Mouse (Mus musculus): ENCODE results near the gene Ahdc1. TPM values are rescaled to one million over a fixed set of nuclear protein-coding genes. Genes with fewer than 3 reads are reported as not detected.

Gene Ahdc1
- polyA plus RNA-seq, 1 experiment from 2014 or later: 2.8 TPM

DNA sequence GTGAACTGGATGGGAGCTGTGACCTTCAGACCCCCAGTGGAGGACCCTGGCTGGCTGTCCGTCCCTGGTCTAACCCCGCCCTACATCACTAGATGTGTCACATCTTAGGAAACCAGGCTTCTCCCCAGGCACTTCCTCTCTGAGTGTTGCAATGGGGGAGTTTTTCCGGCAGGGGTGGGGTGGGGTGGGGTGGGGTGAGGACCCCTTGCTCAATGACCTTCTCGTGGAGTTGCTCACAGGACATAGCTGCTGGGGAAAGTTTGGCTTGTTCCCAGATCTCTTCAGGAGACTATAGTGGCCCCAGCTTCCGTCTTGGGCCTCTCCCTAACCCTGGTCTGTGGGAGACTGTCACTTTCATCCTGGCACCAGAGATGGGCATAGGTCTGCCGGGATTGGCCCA lies 28.1 kb upstream of the Ahdc1 start:
- Histone ChIP-seq H3K4me3 (ENCODE audit: low read depth, low read length) (no peak overlapping the region), H3K36me3 (ENCODE audit: control insufficient read depth, insufficient read depth, low read length) (no peaks in the 10 kb centered on the region), H3K4me2 (replicated peaks; ENCODE audit: low read depth) (no peak overlapping the region), H3K27ac (replicated peaks) (no peak overlapping the region), H3K9me3 (ENCODE audit: control insufficient read depth, low read length) (no peaks in the 10 kb centered on the region), H3K27me3 (ENCODE audit: control insufficient read depth, insufficient read depth, low read length) (no peaks in the 10 kb centered on the region), H3K9ac (ENCODE audit: low read length) (no peak overlapping the region), H3K4me1 (replicated peaks; ENCODE audit: control insufficient read depth, insufficient read depth) (no peaks in the 10 kb centered on the region)
- DNase-seq (ENCODE audit: low spot score) (no peak), ATAC-seq (ENCODE audit: low FRiP score, low TSS enrichment) (no peak; the same call in 1 of the 2 replicates)
- 63% methylated on average over 6 of the region's 6 CpGs for WGBS
- TF ChIP-seq CTCF (IDR thresholded peaks at IDR 0.05; ENCODE audit: low read depth) (no peak), EP300 (optimal IDR thresholded peaks at IDR 0.05) (no peak)

DNA sequence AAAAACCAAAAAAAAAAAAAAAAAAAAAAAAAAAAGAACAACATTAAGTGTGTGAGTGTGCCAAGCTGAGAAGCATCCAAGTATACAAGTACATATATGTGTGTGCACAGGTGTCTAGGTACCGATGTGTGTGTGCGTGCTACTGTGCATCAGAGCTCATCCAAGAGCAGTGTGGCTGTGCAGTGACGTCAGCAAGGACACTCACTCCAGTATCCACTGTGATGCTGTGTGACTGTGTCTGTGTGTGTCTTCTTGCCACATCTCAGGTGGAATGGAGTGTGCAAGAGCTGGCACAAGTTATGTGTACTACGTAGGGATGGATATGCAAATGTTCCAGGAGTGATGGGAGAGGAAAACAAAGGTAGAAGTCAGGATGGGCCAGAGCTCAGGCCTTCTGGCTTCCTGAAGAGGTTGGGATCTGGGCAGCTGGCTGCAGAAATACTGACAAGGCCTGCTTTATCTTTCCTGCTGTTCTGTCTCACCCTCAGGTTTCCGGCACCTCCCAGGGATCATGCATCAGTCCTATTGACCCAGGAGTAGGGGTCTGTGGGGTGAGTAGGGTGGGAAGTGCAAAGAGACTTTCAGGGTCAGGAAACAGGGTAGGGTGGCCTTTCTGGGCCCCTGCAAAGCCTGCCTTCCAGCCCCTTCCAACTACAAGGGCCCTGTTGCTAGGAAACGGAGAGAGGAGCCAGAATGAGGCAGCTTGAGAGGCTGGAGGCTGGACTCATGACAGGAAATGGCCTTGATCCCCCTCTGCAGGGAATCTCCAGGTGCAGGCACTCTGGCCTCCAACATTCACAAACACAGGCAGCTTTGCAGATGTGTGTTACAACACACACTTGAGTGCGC lies 27.2 kb upstream of the Ahdc1 start:
- Histone ChIP-seq H3K9me3 (ENCODE audit: control insufficient read depth, low read length) (no peaks in the 10 kb centered on the region), H3K36me3 (ENCODE audit: control insufficient read depth, insufficient read depth, low read length) (no peaks in the 10 kb centered on the region), H3K4me3 (ENCODE audit: low read depth, low read length) (no peak overlapping the region), H3K4me1 (replicated peaks; ENCODE audit: control insufficient read depth, insufficient read depth) (no peaks in the 10 kb centered on the region), H3K4me2 (replicated peaks; ENCODE audit: low read depth) (no peak overlapping the region), H3K9ac (ENCODE audit: low read length) (no peak overlapping the region), H3K27me3 (ENCODE audit: control insufficient read depth, insufficient read depth, low read length) (no peaks in the 10 kb centered on the region), H3K27ac (replicated peaks) (peak overlapping the region; percentile 45; the same call in 1 of the 2 replicates)
- DNase-seq (ENCODE audit: low spot score) (no peak), ATAC-seq (ENCODE audit: low FRiP score, low TSS enrichment) (peak; percentile 30; the same call in 1 of the 2 replicates)
- WGBS: 69% methylated on average over 7 of the region's 7 CpGs
- TF ChIP-seq CTCF (IDR thresholded peaks at IDR 0.05; ENCODE audit: low read depth) (no peak), EP300 (optimal IDR thresholded peaks at IDR 0.05) (no peak)

DNA sequence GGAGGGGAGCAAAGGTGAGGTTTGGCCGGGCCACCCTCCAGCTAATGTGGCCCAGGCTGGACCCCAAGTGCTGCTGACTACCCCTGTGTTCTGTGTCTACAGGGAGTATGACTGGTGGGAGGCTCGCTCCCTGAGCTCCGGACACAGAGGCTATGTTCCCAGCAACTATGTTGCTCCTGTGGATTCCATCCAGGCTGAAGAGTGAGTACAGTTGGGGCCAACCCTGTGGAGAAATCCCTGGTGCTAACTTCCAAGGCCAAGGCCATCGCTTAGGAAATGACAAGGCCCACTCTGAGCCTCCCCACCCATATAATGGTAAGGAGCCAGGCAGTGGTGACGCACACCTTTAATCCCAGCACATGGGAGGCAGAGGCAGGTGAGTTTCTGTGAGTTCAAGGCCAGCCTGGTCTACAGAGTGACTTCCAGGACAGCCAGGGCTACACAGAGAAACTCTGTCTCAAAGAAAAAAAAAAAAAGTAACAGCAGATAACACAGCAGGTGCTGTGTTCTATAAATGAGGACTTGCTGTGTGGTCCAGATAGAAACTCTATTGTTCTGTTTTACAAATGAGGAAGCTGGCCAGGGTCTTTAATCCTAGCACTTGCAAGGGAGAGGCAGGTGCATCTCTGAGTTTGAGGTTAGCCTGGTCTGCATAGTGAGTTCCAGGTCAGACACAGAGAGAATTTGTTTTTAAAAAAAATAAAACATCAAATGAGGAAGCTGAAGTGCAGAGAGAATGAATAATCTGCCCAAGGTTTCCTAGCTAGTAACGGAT lies 22.3 kb upstream of the Ahdc1 start:
- no peak for DNase-seq (ENCODE audit: low spot score)
- Histone ChIP-seq H3K9me3 (ENCODE audit: control insufficient read depth, low read length) (no peaks in the 10 kb centered on the region), H3K36me3 (ENCODE audit: control insufficient read depth, insufficient read depth, low read length) (no peaks in the 10 kb centered on the region), H3K27me3 (ENCODE audit: control insufficient read depth, insufficient read depth, low read length) (no peaks in the 10 kb centered on the region), H3K4me2 (replicated peaks; ENCODE audit: low read depth) (no peak overlapping the region), H3K4me3 (ENCODE audit: low read depth, low read length) (no peak overlapping the region), H3K4me1 (replicated peaks; ENCODE audit: control insufficient read depth, insufficient read depth) (no peaks in the 10 kb centered on the region), H3K9ac (ENCODE audit: low read length) (no peak overlapping the region), H3K27ac (replicated peaks) (no peak overlapping the region)
- no peak for ATAC-seq (ENCODE audit: low FRiP score, low TSS enrichment)
- TF ChIP-seq EP300 (optimal IDR thresholded peaks at IDR 0.05) (no peak), CTCF (IDR thresholded peaks at IDR 0.05; ENCODE audit: low read depth) (no peak)
- WGBS: 86% methylated on average over 6 of the region's 6 CpGs

DNA sequence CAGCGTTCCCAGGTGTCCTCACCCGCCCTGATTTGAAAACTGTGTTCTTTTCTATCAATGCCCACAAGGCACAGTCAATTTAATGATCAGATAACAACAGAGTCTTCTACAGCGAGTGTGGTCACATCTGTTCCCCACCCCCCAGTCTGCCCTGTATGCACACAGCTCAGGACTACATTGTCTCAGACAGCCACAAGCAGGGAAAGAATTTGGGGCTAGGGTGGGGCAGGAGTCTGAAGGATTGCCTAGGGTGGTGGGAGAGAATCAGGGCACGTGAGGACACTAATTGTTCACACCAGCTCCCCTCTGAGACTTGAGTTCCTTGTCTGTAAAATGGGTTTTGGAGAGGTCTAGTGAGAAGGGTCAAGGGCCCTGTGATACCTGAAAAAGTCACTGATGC lies 17.5 kb upstream of the Ahdc1 start:
- Histone ChIP-seq H3K9ac (ENCODE audit: low read length) (no peak overlapping the region), H3K4me2 (replicated peaks; ENCODE audit: low read depth) (no peak overlapping the region), H3K27ac (replicated peaks) (no peak overlapping the region), H3K4me3 (ENCODE audit: low read depth, low read length) (no peak overlapping the region), H3K36me3 (ENCODE audit: control insufficient read depth, insufficient read depth, low read length) (no peaks in the 10 kb centered on the region), H3K4me1 (replicated peaks; ENCODE audit: control insufficient read depth, insufficient read depth) (no peaks in the 10 kb centered on the region), H3K9me3 (ENCODE audit: control insufficient read depth, low read length) (no peaks in the 10 kb centered on the region), H3K27me3 (ENCODE audit: control insufficient read depth, insufficient read depth, low read length) (no peaks in the 10 kb centered on the region)
- 48% methylated on average over 4 of the region's 4 CpGs for WGBS
- no peak for DNase-seq (ENCODE audit: low spot score)
- ATAC-seq (ENCODE audit: low FRiP score, low TSS enrichment): no peak
- TF ChIP-seq EP300 (optimal IDR thresholded peaks at IDR 0.05): no peak
- no peak for TF ChIP-seq CTCF (IDR thresholded peaks at IDR 0.05; ENCODE audit: low read depth)

DNA sequence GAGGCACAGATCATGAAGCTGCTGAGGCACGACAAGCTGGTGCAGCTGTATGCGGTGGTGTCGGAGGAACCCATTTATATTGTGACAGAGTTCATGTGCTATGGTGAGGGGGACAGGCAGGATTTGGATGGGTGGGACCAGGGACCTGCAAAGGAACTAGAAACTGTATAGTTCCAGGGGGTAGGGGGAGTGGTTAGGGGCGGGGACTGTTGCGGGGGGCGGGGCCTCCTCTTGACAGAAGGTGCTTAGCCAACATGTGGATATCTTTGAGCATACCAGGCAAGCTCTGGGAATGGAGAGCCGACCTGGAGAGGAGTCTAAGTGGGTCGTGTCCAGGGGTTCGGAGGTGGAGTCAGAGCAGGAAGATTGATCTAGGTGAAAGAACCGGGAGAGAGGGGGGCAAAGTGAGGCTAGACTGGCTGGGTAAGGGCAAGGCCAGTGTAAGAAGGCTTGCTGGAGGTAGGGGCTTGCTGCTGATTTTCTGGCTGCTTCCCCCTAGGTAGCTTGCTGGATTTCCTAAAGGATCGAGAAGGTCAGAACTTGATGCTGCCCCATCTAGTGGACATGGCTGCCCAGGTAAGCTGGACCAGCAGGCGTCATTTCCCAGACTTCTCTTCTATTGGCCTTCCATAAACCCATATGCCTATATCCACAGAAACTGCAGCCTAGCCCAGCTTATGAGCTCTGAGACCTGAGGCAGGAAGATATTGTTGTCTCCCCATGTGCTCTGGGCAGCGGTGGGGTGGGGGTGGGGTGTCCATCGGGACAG lies 13.4 kb upstream of the Ahdc1 start:
- H3K4me1 ChIP-seq (replicated peaks; ENCODE audit: control insufficient read depth, insufficient read depth): no peaks in the 10 kb centered on the region
- H3K27me3 ChIP-seq (ENCODE audit: control insufficient read depth, insufficient read depth, low read length): no peaks in the 10 kb centered on the region
- no peak for ATAC-seq (ENCODE audit: low FRiP score, low TSS enrichment)
- no peaks in the 10 kb centered on the region for H3K36me3 ChIP-seq (ENCODE audit: control insufficient read depth, insufficient read depth, low read length)
- H3K9me3 ChIP-seq (ENCODE audit: control insufficient read depth, low read length): no peaks in the 10 kb centered on the region
- H3K4me3 ChIP-seq (ENCODE audit: low read depth, low read length): no peak overlapping the region
- DNase-seq (ENCODE audit: low spot score): no peak
- TF ChIP-seq CTCF (IDR thresholded peaks at IDR 0.05; ENCODE audit: low read depth) (peak; percentile 34; the same call in 1 of the 2 replicates), EP300 (optimal IDR thresholded peaks at IDR 0.05) (no peak)
- no peak overlapping the region for H3K9ac ChIP-seq (ENCODE audit: low read length)
- H3K4me2 ChIP-seq (replicated peaks; ENCODE audit: low read depth): no peak overlapping the region
- no peak overlapping the region for H3K27ac ChIP-seq (replicated peaks)
- WGBS: 41% methylated on average over 14 of the region's 14 CpGs

Data from stomach, postnatal 0 days (tissue).